Mouse (Mus musculus) lung, embryonic 16.5 days (tissue): ENCODE data around the gene Myh14. TPM values are rescaled to one million over a fixed set of nuclear protein-coding genes. Genes with fewer than 3 reads are reported as not detected.
A peak's percentile ranks its signal among the peaks of the same experiment; 100 is the strongest.

Source experiments
- ATAC-seq: fragments of 200-750 bp; cut with Nextera tagmentation; 2 replicates; pipeline ENCODE4 v1.8.0; 2017; ENCODE audit warnings: low read depth, mild to moderate bottlenecking, moderate library complexity
- H3K27ac ChIP-seq: fragments of 300-500 bp; sonication (generic); 2 replicates; pipeline ENCODE4 v1.5.1; 2014; ENCODE audit warnings: mild to moderate bottlenecking, control low read depth, low read length
- H3K27me3 ChIP-seq: fragments of 300-500 bp; sonication (generic); 2 replicates; pipeline ENCODE4 v1.6.1; 2014; ENCODE audit warnings: low read depth, low read length, mixed read lengths; ENCODE audit not compliant: control insufficient read depth, insufficient read depth
- H3K36me3 ChIP-seq: fragments of 300-500 bp; sonication (generic); 2 replicates; pipeline ENCODE4 v1.6.1; 2014; ENCODE audit warnings: low read length; ENCODE audit not compliant: control insufficient read depth, insufficient read depth
- H3K4me1 ChIP-seq: fragments of 300-500 bp; sonication (generic); replicated peaks from 2 replicates; pipeline ENCODE4 v1.6.1; 2014; ENCODE audit warnings: low read length, mixed read lengths; ENCODE audit not compliant: control insufficient read depth, insufficient read depth
- H3K4me2 ChIP-seq: fragments of 300-500 bp; sonication (generic); 2 replicates; pipeline ENCODE4 v1.6.1; 2014; ENCODE audit warnings: low read depth, low read length, control low read depth
- H3K4me3 ChIP-seq: fragments of 300-500 bp; sonication (generic); 2 replicates; pipeline ENCODE4 v1.5.1; 2014; ENCODE audit warnings: mild to moderate bottlenecking, low read length, control low read depth
- H3K9ac ChIP-seq: fragments of 300-500 bp; sonication (generic); 2 replicates; pipeline ENCODE4 v1.6.1; 2014; ENCODE audit warnings: low read length, control low read depth
- H3K9me3 ChIP-seq: fragments of 300-500 bp; sonication (generic); 2 replicates; pipeline ENCODE4 v1.6.1; 2016; ENCODE audit warnings: low read length; ENCODE audit not compliant: control insufficient read depth
- WGBS: fragments of 180-500 bp; shearing (Covaris S2); extraction: QIAGEN DNeasy Blood & Tissue Kit; methylation state at CpG from one replicate; pipeline ENCODE4 v1.1.7; 2014; 5-methylcytosine and 5-hydroxymethylcytosine counted together
- polyA plus RNA-seq: library from polyadenylated mRNA; unstranded; fragments of >200 nt; fragmentation: Nextera tagmentation; extraction: Ambion mirVana; gene quantifications from 2 replicates; pipeline ENCODE4 v1.2.1, GENCODE M21; 2015

The Myh14 gene
- polyA plus RNA-seq, 1 experiment from 2014 or later, result 38.8 TPM

DNA sequence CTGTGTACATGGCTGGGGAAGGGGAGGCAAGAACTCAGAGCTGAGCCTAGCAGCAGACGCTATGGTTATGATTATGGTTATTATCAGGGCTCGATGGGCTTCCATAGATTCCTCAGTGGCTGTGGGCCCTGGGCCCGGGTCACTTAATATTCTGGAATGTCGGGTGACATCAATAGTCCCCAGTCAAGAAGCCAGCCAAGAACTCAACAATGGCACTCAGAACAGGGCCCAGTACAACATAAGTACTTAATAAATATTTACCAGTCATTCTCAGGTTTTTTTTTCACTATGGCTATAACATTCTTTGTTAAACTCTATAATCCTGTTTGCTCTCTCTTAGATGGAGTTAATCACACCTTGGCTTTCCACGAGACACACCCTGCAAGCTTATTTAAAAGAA lies 7.1 kb downstream of the Myh14 start:
- Histone ChIP-seq H3K27me3 (no peaks in the 10 kb centered on the region), H3K4me3 (no peak overlapping the region), H3K4me1 (peaks cover 13% of the 10 kb centered on the region), H3K4me2 (no peak overlapping the region), H3K9me3 (peaks cover 3% of the 10 kb centered on the region), H3K27ac (peak overlapping the region; percentile 96), H3K9ac (no peak overlapping the region), H3K36me3 (no peaks in the 10 kb centered on the region)
- WGBS, result 59% methylated on average over 5 of the region's 5 CpGs
- peak; percentile 43; the same call in 1 of the 2 replicates for ATAC-seq

DNA sequence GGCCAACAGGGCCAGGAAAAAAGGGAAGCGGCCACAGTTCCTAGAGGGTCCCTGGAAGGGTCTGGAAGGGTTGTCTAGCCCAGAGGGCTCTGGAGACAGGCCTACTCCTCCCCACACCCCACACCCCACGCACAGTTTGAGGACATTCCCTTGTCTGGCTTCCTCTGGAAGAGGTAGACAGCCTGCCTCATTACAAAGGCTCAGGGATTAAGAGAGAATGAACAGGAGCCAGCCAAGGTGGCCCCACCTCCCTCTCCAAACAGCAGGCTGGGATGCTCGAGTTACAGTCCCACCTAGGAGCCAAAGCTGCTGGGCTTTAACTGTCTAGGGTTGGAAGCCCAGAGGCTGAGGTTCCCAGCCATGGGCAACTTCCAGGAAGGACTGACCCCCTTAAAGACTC lies 8.1 kb downstream of the Myh14 start:
- ATAC-seq, result peak; percentile 64
- Histone ChIP-seq H3K27me3 (no peaks in the 10 kb centered on the region), H3K4me1 (peaks cover 13% of the 10 kb centered on the region), H3K4me3 (no peak overlapping the region), H3K36me3 (no peaks in the 10 kb centered on the region), H3K9me3 (peaks cover 3% of the 10 kb centered on the region), H3K27ac (peak overlapping the region; percentile 96), H3K9ac (no peak overlapping the region), H3K4me2 (peak overlapping the region; percentile 34)
- 8% methylated on average over 3 of the region's 3 CpGs for WGBS

DNA sequence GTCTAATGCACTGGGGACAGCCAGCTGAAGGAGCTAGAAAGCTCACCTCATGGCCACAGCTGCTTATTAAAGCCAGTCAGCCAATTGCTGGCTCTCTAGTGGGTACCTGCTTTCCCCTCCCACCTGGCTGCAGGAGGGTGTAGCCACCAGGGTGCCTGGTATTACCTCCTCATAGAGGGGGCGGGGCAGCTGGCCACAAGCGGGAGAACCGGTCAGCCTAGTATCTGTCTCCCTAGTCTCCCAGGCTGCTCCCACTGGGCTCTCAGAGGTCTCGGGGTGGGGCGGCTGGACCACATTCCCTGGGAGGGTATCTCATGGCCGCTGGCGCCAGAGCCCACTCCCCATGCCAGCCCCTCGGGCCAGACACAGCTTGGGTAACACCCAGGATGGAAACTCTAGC lies 8.5 kb downstream of the Myh14 start:
- H3K4me3 ChIP-seq, result no peak overlapping the region
- no peaks in the 10 kb centered on the region for H3K27me3 ChIP-seq
- no peaks in the 10 kb centered on the region for H3K36me3 ChIP-seq
- H3K9me3 ChIP-seq, result peaks cover 3% of the 10 kb centered on the region
- 11% methylated on average over 8 of the region's 8 CpGs for WGBS
- H3K9ac ChIP-seq, result no peak overlapping the region; the same call in 1 of the 2 replicates
- H3K4me1 ChIP-seq, result peaks cover 13% of the 10 kb centered on the region
- peak overlapping the region; percentile 34 for H3K4me2 ChIP-seq
- peak; percentile 92 for ATAC-seq
- peak overlapping the region; percentile 96 for H3K27ac ChIP-seq

DNA sequence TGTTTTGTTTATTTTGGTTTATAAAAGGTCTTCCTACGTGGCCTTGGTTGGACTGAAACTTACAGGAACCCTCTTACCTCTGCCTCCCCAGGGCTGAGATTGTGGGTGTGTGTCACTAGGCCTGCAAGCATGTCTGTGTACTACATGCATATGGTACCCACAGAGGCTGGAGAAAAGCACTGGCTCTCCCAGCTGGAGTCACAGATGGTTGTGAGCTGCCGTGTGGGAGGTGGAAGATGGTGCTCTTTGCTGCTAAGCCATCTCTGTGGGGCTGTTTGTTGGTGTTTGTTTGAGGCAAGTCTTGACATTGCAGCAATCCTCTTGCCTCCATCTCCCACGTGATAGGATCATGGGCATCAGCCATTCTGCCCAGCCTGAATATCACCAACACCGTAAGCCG lies 9.4 kb downstream of the Myh14 start:
- 65% methylated on average over 5 of the region's 5 CpGs for WGBS
- H3K4me1 ChIP-seq, result peaks cover 13% of the 10 kb centered on the region
- no peak overlapping the region for H3K4me2 ChIP-seq
- H3K27ac ChIP-seq, result peak overlapping the region; percentile 78
- H3K4me3 ChIP-seq, result no peak overlapping the region
- no peaks in the 10 kb centered on the region for H3K36me3 ChIP-seq
- H3K9me3 ChIP-seq, result no peaks in the 10 kb centered on the region
- no peaks in the 10 kb centered on the region for H3K27me3 ChIP-seq
- ATAC-seq, result no peak
- H3K9ac ChIP-seq, result no peak overlapping the region

DNA sequence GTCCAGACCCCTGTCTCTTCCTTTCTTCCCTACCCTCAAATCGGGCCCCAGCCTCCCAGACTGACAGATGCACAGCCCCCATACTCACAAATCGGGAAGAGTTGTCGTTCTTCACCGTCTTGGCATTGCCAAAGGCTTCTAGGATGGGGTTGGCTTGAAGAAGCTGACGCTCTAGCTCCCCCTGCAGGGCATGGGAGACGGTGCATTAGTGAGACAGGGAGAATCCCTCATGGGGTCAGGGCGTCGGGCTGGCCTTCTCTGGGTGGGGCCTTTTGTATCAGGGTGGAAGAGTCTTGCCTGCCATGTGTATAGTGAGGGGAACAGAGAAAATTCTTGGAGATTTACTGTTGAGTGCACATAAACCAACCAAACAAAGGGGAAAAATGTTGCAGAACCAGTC lies 15.1 kb downstream of the Myh14 start:
- Histone ChIP-seq H3K4me1 (no peaks in the 10 kb centered on the region), H3K27ac (no peak overlapping the region), H3K9me3 (no peaks in the 10 kb centered on the region), H3K4me3 (no peak overlapping the region), H3K27me3 (no peaks in the 10 kb centered on the region), H3K4me2 (no peak overlapping the region), H3K9ac (no peak overlapping the region), H3K36me3 (no peaks in the 10 kb centered on the region)
- 10% methylated on average over 8 of the region's 8 CpGs for WGBS
- ATAC-seq, result no peak

DNA sequence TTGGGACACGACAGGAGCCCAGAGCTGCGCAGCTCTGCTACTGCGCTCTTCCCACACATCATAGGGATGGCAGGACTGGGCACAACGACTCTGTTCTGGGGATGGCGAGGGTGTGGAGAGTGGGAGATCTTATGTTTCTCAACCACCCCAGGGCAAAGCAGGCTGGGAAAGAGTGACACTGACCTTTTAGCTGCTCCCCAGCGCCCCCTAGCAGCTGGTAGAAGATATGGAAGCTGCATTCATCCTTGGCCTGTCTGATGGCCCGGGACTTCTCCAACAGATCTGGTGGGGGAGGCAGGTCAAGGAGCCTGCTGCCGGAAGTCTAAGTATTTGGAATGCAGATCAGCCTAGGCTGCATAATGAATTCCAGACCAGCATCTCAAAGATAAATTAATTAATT lies 16.9 kb downstream of the Myh14 start:
- no peak overlapping the region for H3K4me2 ChIP-seq
- ATAC-seq, result no peak
- 49% methylated on average over 8 of the region's 8 CpGs for WGBS
- no peaks in the 10 kb centered on the region for H3K4me1 ChIP-seq
- H3K4me3 ChIP-seq, result no peak overlapping the region
- no peaks in the 10 kb centered on the region for H3K27me3 ChIP-seq
- no peaks in the 10 kb centered on the region for H3K9me3 ChIP-seq
- no peak overlapping the region for H3K9ac ChIP-seq
- H3K27ac ChIP-seq, result no peak overlapping the region
- H3K36me3 ChIP-seq, result no peaks in the 10 kb centered on the region

DNA sequence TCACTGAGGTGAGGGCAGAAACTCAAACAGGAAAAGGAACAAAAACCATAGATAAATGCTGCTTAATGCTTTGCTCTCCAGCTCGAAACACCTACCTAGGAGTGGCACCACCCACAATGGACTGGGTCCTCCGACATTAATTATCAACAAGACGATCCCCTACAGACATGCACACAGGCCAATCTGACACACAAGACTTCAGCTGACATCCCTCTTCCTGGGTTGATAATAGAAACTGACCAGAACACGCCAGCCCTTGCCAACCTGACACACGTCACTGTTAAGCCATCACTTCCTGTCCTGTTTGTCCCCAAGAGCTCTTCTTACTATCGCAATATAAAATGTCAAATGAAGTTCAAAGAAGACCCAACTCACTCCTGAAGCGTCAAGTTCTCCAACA lies 19.2 kb downstream of the Myh14 start:
- Histone ChIP-seq H3K27ac (no peak overlapping the region), H3K9me3 (no peaks in the 10 kb centered on the region), H3K9ac (no peak overlapping the region), H3K27me3 (no peaks in the 10 kb centered on the region), H3K4me3 (no peak overlapping the region), H3K36me3 (no peaks in the 10 kb centered on the region), H3K4me2 (no peak overlapping the region), H3K4me1 (no peaks in the 10 kb centered on the region)
- ATAC-seq, result no peak
- WGBS, result 66% methylated on average over 7 of the region's 7 CpGs

DNA sequence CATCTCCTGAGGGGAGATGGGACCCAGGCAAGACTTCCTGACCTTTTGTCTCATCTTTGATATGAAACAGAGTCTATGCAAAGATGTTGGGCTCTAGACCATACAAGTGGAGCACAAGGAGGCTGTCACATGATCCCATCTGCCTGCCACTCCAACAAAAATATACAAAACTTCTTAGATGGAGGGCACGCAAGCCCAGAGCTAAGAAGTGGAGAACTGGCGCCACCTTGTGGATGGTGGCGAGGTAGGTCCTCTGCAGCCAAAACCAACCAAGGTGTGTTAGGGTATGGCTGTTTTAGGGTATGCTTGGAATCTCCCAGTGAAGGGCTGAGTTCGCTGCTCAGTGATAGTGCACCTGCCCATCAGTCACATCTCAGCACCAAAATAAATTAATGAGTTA lies 20.7 kb downstream of the Myh14 start:
- H3K9me3 ChIP-seq, result no peaks in the 10 kb centered on the region
- no peaks in the 10 kb centered on the region; the same call in 1 of the 2 replicates for H3K27me3 ChIP-seq
- no peak for ATAC-seq
- no peak overlapping the region for H3K4me3 ChIP-seq
- H3K9ac ChIP-seq, result no peak overlapping the region
- H3K4me1 ChIP-seq, result no peaks in the 10 kb centered on the region
- H3K4me2 ChIP-seq, result no peak overlapping the region
- H3K36me3 ChIP-seq, result no peaks in the 10 kb centered on the region
- whole genome bisulfite sequencing, result 9% methylated on average over 4 of the region's 4 CpGs
- no peak overlapping the region for H3K27ac ChIP-seq

DNA sequence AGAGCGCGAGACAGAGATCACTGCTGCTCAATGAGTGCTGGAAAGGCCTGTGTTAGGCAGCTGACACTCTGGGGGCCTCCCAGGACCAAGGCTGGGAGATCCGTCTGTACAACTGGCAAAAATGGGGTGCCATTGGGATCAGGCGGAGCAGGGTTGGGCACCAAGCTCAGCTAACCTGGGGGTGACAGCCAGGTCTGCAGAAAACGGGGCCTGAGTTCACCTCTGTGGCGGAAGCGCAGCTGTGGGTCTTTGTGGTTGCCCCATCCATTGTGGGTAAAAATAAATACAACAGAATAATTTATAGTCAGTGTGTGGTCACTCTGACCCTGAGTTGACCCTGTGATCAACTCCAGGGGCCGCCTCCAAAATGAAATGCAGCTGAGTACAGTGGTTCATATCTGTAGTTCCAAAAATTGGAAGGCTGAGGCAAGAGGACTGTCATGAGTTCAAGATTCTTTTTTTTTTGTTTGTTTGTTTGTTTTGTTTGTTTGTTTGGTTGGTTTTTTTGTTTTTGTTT lies 21.5 kb downstream of the Myh14 start:
- WGBS, result 61% methylated on average over 8 of the region's 8 CpGs
- H3K4me1 ChIP-seq, result no peaks in the 10 kb centered on the region
- no peaks in the 10 kb centered on the region for H3K36me3 ChIP-seq
- no peak overlapping the region for H3K9ac ChIP-seq
- no peaks in the 10 kb centered on the region for H3K9me3 ChIP-seq
- no peaks in the 10 kb centered on the region; the same call in 1 of the 2 replicates for H3K27me3 ChIP-seq
- no peak for ATAC-seq
- no peak overlapping the region for H3K4me2 ChIP-seq
- no peak overlapping the region for H3K4me3 ChIP-seq
- no peak overlapping the region for H3K27ac ChIP-seq

DNA sequence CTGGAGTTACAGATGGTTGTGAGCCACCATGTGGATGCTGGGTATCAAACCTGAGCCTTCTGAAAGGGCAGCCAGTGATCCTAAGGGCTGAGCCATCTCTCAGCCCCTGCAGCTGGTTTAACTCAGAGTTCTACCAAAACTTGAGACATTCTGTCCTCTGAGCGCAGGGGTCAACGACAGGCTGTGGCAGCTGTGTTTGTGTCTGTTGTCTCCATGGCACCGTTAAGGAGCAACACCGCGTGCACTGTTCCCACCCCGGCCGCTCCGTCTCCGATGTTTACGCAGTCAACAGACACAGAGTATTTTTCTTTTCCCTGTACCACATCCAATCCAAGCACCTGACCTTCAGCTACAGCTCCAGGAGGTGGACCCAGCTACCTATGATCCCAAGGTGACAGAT lies 22.9 kb downstream of the Myh14 start:
- Histone ChIP-seq H3K27ac (no peak overlapping the region), H3K4me1 (no peaks in the 10 kb centered on the region), H3K4me2 (no peak overlapping the region), H3K27me3 (no peaks in the 10 kb centered on the region; the same call in 1 of the 2 replicates), H3K36me3 (no peaks in the 10 kb centered on the region), H3K4me3 (no peak overlapping the region), H3K9me3 (no peaks in the 10 kb centered on the region), H3K9ac (no peak overlapping the region)
- 24% methylated on average over 10 of the region's 10 CpGs for WGBS
- ATAC-seq, result 0 out of 2 replicates have a peak, but pooled peaks have one; percentile 21
